ENCODE assay signal across 17 mouse cellular contexts in the genomic region with DNA sequence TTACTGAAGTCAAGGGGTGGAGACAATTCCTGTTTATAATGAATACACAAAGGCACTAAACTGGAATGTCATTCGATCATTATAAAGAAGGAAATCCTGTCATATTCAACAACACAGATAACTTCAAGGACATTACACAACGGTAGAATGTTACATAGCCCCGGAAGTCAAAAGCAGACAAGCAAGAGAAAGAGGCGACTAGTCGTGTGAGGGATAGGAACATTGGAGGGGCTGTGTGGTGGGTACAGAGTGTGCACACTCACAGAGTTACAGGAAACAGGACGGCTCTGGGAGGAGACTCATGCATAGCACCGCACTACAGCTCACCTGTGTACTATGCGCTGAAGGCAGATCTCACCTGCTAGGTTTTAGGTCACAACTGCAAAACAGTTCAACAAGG.
"Had no signal": no experiment of that assay in that cellular context is flagged by ENCODE, and none has a peak within 500 bp of the region (broad histone marks: within the 10 kb centered on the region; RNA-seq: fewer than 3 reads in every experiment).

No protein-coding gene starts in this region.

- H3K4me1 ChIP-seq: intestine, embryonic 15.5 days; liver, embryonic 13.5 days; midbrain, embryonic 12.5 days; midbrain, embryonic 15.5 days; neural tube, embryonic 12.5 days; neural tube, embryonic 15.5 days; stomach, embryonic 15.5 days had no signal

- H3K27me3 ChIP-seq: intestine, embryonic 15.5 days; liver, embryonic 13.5 days; midbrain, embryonic 12.5 days; midbrain, embryonic 15.5 days; neural tube, embryonic 12.5 days; neural tube, embryonic 15.5 days; stomach, embryonic 15.5 days had no signal

- H3K9me3 ChIP-seq: intestine, embryonic 15.5 days; liver, embryonic 13.5 days; midbrain, embryonic 12.5 days; midbrain, embryonic 15.5 days; neural tube, embryonic 12.5 days; neural tube, embryonic 15.5 days; stomach, embryonic 15.5 days had no signal

- H3K27ac ChIP-seq: intestine, embryonic 15.5 days; layer of hippocampus, adult 2 months; liver, embryonic 13.5 days; macrophage; midbrain, embryonic 12.5 days; midbrain, embryonic 15.5 days; neural tube, embryonic 12.5 days; neural tube, embryonic 15.5 days; stomach, embryonic 15.5 days had no signal

- H3K36me3 ChIP-seq: liver, embryonic 13.5 days; midbrain, embryonic 15.5 days; neural tube, embryonic 15.5 days; stomach, embryonic 15.5 days had no signal

- ATAC-seq: intestine, embryonic 15.5 days; midbrain, embryonic 15.5 days had no signal

- DNase-seq: kidney, adult 18-20 months; kidney, adult 9 months; kidney, postnatal 25 days; layer of hippocampus, adult 9-11 months; liver, embryonic 13.5 days; right cerebral cortex, adult 18-20 months; right cerebral cortex, postnatal 14 days; right cerebral cortex, postnatal 4 days; thymus, postnatal 25 days had no signal

- H3K4me3 ChIP-seq: intestine, embryonic 15.5 days; layer of hippocampus, adult 2 months; liver, embryonic 13.5 days; midbrain, embryonic 12.5 days; midbrain, embryonic 15.5 days; neural tube, embryonic 12.5 days; neural tube, embryonic 15.5 days; stomach, embryonic 15.5 days had no signal

- H3K4me2 ChIP-seq: intestine, embryonic 15.5 days; liver, embryonic 13.5 days; midbrain, embryonic 12.5 days; midbrain, embryonic 15.5 days; neural tube, embryonic 12.5 days; neural tube, embryonic 15.5 days; stomach, embryonic 15.5 days had no signal

- H3K9ac ChIP-seq: intestine, embryonic 15.5 days; liver, embryonic 13.5 days; midbrain, embryonic 12.5 days; midbrain, embryonic 15.5 days; neural tube, embryonic 12.5 days; neural tube, embryonic 15.5 days; stomach, embryonic 15.5 days had no signal
